Mouse (Mus musculus): ENCODE data around the gene Ttc27.

DNA sequence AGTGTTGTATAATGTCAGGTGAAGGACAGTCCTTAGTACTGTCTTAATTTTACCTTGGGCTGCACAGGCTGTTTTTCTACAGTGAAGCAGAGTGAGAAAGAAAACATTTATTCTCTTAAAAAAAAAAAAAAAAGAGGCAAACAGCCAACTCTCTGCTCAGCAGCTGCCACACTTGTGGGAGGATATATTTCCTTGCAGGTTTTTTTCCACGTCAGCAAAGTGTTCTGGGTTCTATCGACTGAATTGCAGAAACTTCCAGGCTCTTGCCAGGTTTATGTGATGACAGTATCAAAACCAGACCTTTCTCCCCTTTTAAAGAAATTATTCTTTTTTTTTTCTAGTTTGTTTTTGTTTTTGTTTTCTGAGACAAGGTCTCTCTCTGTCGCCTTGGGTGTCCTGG lies 889 bp upstream of the Ttc27 start:
- TF ChIP-seq EP300 (IDR thresholded peaks at IDR 0.05; ENCODE audit: insufficient read depth, low read depth, low read length) (no peak), CTCF (IDR thresholded peaks at IDR 0.05; ENCODE audit: low read depth, low read length) (no peak), POLR2A (IDR thresholded peaks at IDR 0.05; ENCODE audit: insufficient read depth, low read length) (no peak)
